Mouse (Mus musculus): Measurements from ENCODE around the gene Cant1.
"Not testable (repeated sequence)": the region's sequence is repeated elsewhere in the genome, so short reads cannot be mapped to it uniquely, and the experiment has no call there.

Gene Cant1

GRCm38 (mm10) chr11:118407318-118407910 is 11.5 kb downstream of the Cant1 start:
- DNase-seq (ENCODE audit: low spot score), result no peak

- DNase-seq (ENCODE audit: low spot score), result peak; percentile 8
Measured at GRCm38 (mm10) chr11:118406521-118406920, 12.4 kb downstream of the Cant1 start.

GRCm38 (mm10) chr11:118405311-118405710 is 13.6 kb downstream of the Cant1 start:
- peak; percentile 5 for DNase-seq (ENCODE audit: low spot score)

GRCm38 (mm10) chr11:118403951-118404899 is 14.7 kb downstream of the Cant1 start:
- peak; percentile 9 for DNase-seq (ENCODE audit: low spot score)

GRCm38 (mm10) chr11:118403183-118403582 is 15.7 kb downstream of the Cant1 start:
- DNase-seq (ENCODE audit: low spot score), result no peak

- peak; percentile 10 for DNase-seq (ENCODE audit: low spot score)
Measured at GRCm38 (mm10) chr11:118401760-118402280, 17.1 kb downstream of the Cant1 start, which contains the start of gene Lgals3bp. TSS of gene Lgals3bp (minus strand) at chr11:118402092.

- DNase-seq (ENCODE audit: low spot score), result peak; percentile 7
Measured at GRCm38 (mm10) chr11:118401195-118401594, 17.7 kb downstream of the Cant1 start.

- DNase-seq (ENCODE audit: low spot score), result peak; percentile 8
Measured at GRCm38 (mm10) chr11:118400566-118400936, 18.3 kb downstream of the Cant1 start.

- no peak for DNase-seq (ENCODE audit: low spot score)
Measured at GRCm38 (mm10) chr11:118399891-118400565, 18.9 kb downstream of the Cant1 start.

- DNase-seq (ENCODE audit: low spot score), result peak; percentile 8
Measured at GRCm38 (mm10) chr11:118397806-118398530, 20.9 kb downstream of the Cant1 start.

GRCm38 (mm10) chr11:118394538-118394937 is 24.3 kb downstream of the Cant1 start:
- no peak for DNase-seq (ENCODE audit: low spot score)

- no peak for DNase-seq (ENCODE audit: low spot score)
Measured at GRCm38 (mm10) chr11:118393991-118394390, 24.9 kb downstream of the Cant1 start.

GRCm38 (mm10) chr11:118387816-118388215 is 31.1 kb downstream of the Cant1 start:
- peak; percentile 7 for DNase-seq (ENCODE audit: low spot score)

GRCm38 (mm10) chr11:118379251-118380009 is 39.5 kb downstream of the Cant1 start:
- peak; percentile 53 for DNase-seq (ENCODE audit: low spot score)

GRCm38 (mm10) chr11:118378656-118379055 is 40.2 kb downstream of the Cant1 start:
- DNase-seq (ENCODE audit: low spot score), result peak; percentile 7

GRCm38 (mm10) chr11:118376323-118376722 is 42.6 kb downstream of the Cant1 start:
- not testable (repeated sequence) for DNase-seq (ENCODE audit: low spot score)

GRCm38 (mm10) chr11:118375881-118376280 is 43.0 kb downstream of the Cant1 start:
- DNase-seq (ENCODE audit: low spot score), result peak; percentile 5

GRCm38 (mm10) chr11:118375461-118375860 is 43.4 kb downstream of the Cant1 start:
- peak; percentile 4 for DNase-seq (ENCODE audit: low spot score)

GRCm38 (mm10) chr11:118375006-118375405 is 43.9 kb downstream of the Cant1 start:
- peak; percentile 7 for DNase-seq (ENCODE audit: low spot score)

- peak; percentile 5 for DNase-seq (ENCODE audit: low spot score)
Measured at GRCm38 (mm10) chr11:118374506-118374905, 44.4 kb downstream of the Cant1 start.

- no peak for DNase-seq (ENCODE audit: low spot score)
Measured at GRCm38 (mm10) chr11:118372641-118373040, 46.2 kb downstream of the Cant1 start.
